Mouse (Mus musculus): ENCODE data around the gene Gm867. TPM values are rescaled to one million over a fixed set of nuclear protein-coding genes. Genes with fewer than 3 reads are reported as not detected.

The Gm867 gene
- not detected in 2 replicates for polyA plus RNA-seq (2014; fragmentation: Nextera tagmentation; extraction: Ambion mirVana)

DNA sequence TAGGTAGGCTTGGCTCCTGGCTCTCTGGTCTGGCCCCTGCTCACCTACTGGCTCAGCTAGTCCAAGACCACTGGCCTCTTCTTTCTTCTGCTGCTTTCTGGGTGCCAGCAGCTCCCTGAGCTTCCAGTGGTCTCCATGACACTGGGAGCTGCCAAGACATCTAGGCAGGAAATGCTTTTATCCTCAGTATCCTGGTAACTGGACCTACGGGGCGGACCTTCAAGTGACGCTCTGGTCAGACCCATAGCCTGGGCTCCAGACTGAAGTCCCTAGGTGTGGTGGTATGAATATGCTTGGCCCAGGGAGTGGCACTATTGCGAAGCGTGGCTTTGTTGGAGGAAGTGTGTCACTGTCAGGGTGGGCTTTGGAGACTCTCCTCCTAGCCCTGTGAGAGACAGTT is at the start of gene Gm867:
Gene Gm867, minus strand, starts transcription at position 153 of the 400 bp plus-strand sequence.
- Histone ChIP-seq H3K4me1 (ENCODE audit: control insufficient read depth, insufficient read depth, low read length) (peaks cover 9% of the 10 kb centered on the region; the same call in 1 of the 2 replicates), H3K36me3 (ENCODE audit: control insufficient read depth, insufficient read depth, low read length) (no peaks in the 10 kb centered on the region), H3K27me3 (replicated peaks; ENCODE audit: control insufficient read depth, insufficient read depth, low read length) (peaks cover 16% of the 10 kb centered on the region), H3K4me3 (ENCODE audit: low read depth, low read length) (no peak within 1 kb of the TSS), H3K9me3 (replicated peaks; ENCODE audit: control insufficient read depth, low read length) (no peaks in the 10 kb centered on the region), H3K27ac (ENCODE audit: low read depth, low read length) (no peak within 1 kb of the TSS), H3K9ac (ENCODE audit: low read length) (no peak within 1 kb of the TSS), H3K4me2 (ENCODE audit: low read length) (no peak within 1 kb of the TSS)
- ATAC-seq = no peak
- 89% methylated on average over 5 of the region's 5 CpGs for WGBS
- DNase-seq (ENCODE audit: low spot score) = no peak

- no peaks in the 10 kb centered on the region for H3K27me3 ChIP-seq (replicated peaks; ENCODE audit: control insufficient read depth, insufficient read depth, low read length)
- 92% methylated on average over 3 of the region's 3 CpGs for WGBS
- no peaks in the 10 kb centered on the region for H3K4me1 ChIP-seq (ENCODE audit: control insufficient read depth, insufficient read depth, low read length)
- no peaks in the 10 kb centered on the region for H3K9me3 ChIP-seq (replicated peaks; ENCODE audit: control insufficient read depth, low read length)
- H3K4me2 ChIP-seq (ENCODE audit: low read length) = no peak overlapping the region
- H3K27ac ChIP-seq (ENCODE audit: low read depth, low read length) = no peak overlapping the region
- DNase-seq (ENCODE audit: low spot score) (peak; percentile 70), ATAC-seq (peak; percentile 40; the same call in 1 of the 2 replicates)
- H3K4me3 ChIP-seq (ENCODE audit: low read depth, low read length) = no peak overlapping the region
- no peak overlapping the region for H3K9ac ChIP-seq (ENCODE audit: low read length)
- no peaks in the 10 kb centered on the region for H3K36me3 ChIP-seq (ENCODE audit: control insufficient read depth, insufficient read depth, low read length)
Measured at GRCm38 (mm10) chr10:75979432-75979831, 39.0 kb upstream of the Gm867 start.

GRCm38 (mm10) chr10:75978835-75979157 is 38.3 kb upstream of the Gm867 start:
- no peak overlapping the region for H3K4me2 ChIP-seq (ENCODE audit: low read length)
- no peaks in the 10 kb centered on the region for H3K4me1 ChIP-seq (ENCODE audit: control insufficient read depth, insufficient read depth, low read length)
- H3K9ac ChIP-seq (ENCODE audit: low read length) = no peak overlapping the region
- 50% methylated on average over 5 of the region's 5 CpGs for WGBS
- H3K27me3 ChIP-seq (replicated peaks; ENCODE audit: control insufficient read depth, insufficient read depth, low read length) = no peaks in the 10 kb centered on the region
- ATAC-seq (no peak), DNase-seq (ENCODE audit: low spot score) (no peak)
- no peaks in the 10 kb centered on the region for H3K36me3 ChIP-seq (ENCODE audit: control insufficient read depth, insufficient read depth, low read length)
- no peaks in the 10 kb centered on the region for H3K9me3 ChIP-seq (replicated peaks; ENCODE audit: control insufficient read depth, low read length)
- H3K27ac ChIP-seq (ENCODE audit: low read depth, low read length) = no peak overlapping the region
- no peak overlapping the region for H3K4me3 ChIP-seq (ENCODE audit: low read depth, low read length)

GRCm38 (mm10) chr10:75978119-75978834 is 37.8 kb upstream of the Gm867 start:
- 44% methylated on average over 10 of the region's 10 CpGs for WGBS
- Histone ChIP-seq H3K27me3 (replicated peaks; ENCODE audit: control insufficient read depth, insufficient read depth, low read length) (no peaks in the 10 kb centered on the region), H3K9ac (ENCODE audit: low read length) (no peak overlapping the region)

GRCm38 (mm10) chr10:75975216-75975615 is 34.7 kb upstream of the Gm867 start:
- WGBS = 82% methylated on average over 5 of the region's 5 CpGs

More at GRCm38 (mm10) chr10:75978119-75978834, 37.8 kb upstream of the Gm867 start:
- ATAC-seq (no peak), DNase-seq (ENCODE audit: low spot score) (no peak)
- H3K27ac ChIP-seq (ENCODE audit: low read depth, low read length) = no peak overlapping the region
- H3K9me3 ChIP-seq (replicated peaks; ENCODE audit: control insufficient read depth, low read length) = no peaks in the 10 kb centered on the region
- H3K4me2 ChIP-seq (ENCODE audit: low read length) = no peak overlapping the region
- no peak overlapping the region for H3K4me3 ChIP-seq (ENCODE audit: low read depth, low read length)
- H3K4me1 ChIP-seq (ENCODE audit: control insufficient read depth, insufficient read depth, low read length) = no peaks in the 10 kb centered on the region
- H3K36me3 ChIP-seq (ENCODE audit: control insufficient read depth, insufficient read depth, low read length) = no peaks in the 10 kb centered on the region

GRCm38 (mm10) chr10:75973846-75974245 is 33.4 kb upstream of the Gm867 start:
- Histone ChIP-seq H3K4me2 (ENCODE audit: low read length) (no peak overlapping the region), H3K4me1 (ENCODE audit: control insufficient read depth, insufficient read depth, low read length) (no peaks in the 10 kb centered on the region), H3K9me3 (replicated peaks; ENCODE audit: control insufficient read depth, low read length) (no peaks in the 10 kb centered on the region), H3K27me3 (replicated peaks; ENCODE audit: control insufficient read depth, insufficient read depth, low read length) (no peaks in the 10 kb centered on the region), H3K4me3 (ENCODE audit: low read depth, low read length) (no peak overlapping the region), H3K9ac (ENCODE audit: low read length) (no peak overlapping the region), H3K27ac (ENCODE audit: low read depth, low read length) (no peak overlapping the region), H3K36me3 (ENCODE audit: control insufficient read depth, insufficient read depth, low read length) (no peaks in the 10 kb centered on the region)
- 91% methylated on average over 10 of the region's 10 CpGs for WGBS
- ATAC-seq = no peak
- DNase-seq (ENCODE audit: low spot score) = no peak

More at GRCm38 (mm10) chr10:75975216-75975615, 34.7 kb upstream of the Gm867 start:
- Histone ChIP-seq H3K9me3 (replicated peaks; ENCODE audit: control insufficient read depth, low read length) (no peaks in the 10 kb centered on the region), H3K9ac (ENCODE audit: low read length) (no peak overlapping the region), H3K4me3 (ENCODE audit: low read depth, low read length) (no peak overlapping the region), H3K4me2 (ENCODE audit: low read length) (no peak overlapping the region), H3K4me1 (ENCODE audit: control insufficient read depth, insufficient read depth, low read length) (no peaks in the 10 kb centered on the region), H3K27ac (ENCODE audit: low read depth, low read length) (no peak overlapping the region), H3K36me3 (ENCODE audit: control insufficient read depth, insufficient read depth, low read length) (no peaks in the 10 kb centered on the region), H3K27me3 (replicated peaks; ENCODE audit: control insufficient read depth, insufficient read depth, low read length) (no peaks in the 10 kb centered on the region)
- no peak for ATAC-seq
- peak; percentile 28 for DNase-seq (ENCODE audit: low spot score)

- WGBS = 35% methylated on average over 20 of the region's 20 CpGs
- Histone ChIP-seq H3K27me3 (replicated peaks; ENCODE audit: control insufficient read depth, insufficient read depth, low read length) (no peaks in the 10 kb centered on the region; the same call in none of the 2 replicates), H3K4me3 (ENCODE audit: low read depth, low read length) (no peak within 1 kb of the TSS), H3K9ac (ENCODE audit: low read length) (no peak within 1 kb of the TSS), H3K4me2 (ENCODE audit: low read length) (peak within 1 kb of the TSS; percentile 34), H3K36me3 (ENCODE audit: control insufficient read depth, insufficient read depth, low read length) (no peaks in the 10 kb centered on the region), H3K4me1 (ENCODE audit: control insufficient read depth, insufficient read depth, low read length) (peaks cover 7% of the 10 kb centered on the region; the same call in 1 of the 2 replicates), H3K9me3 (replicated peaks; ENCODE audit: control insufficient read depth, low read length) (no peaks in the 10 kb centered on the region), H3K27ac (ENCODE audit: low read depth, low read length) (no peak within 1 kb of the TSS)
- ATAC-seq = no peak
- no peak for DNase-seq (ENCODE audit: low spot score)
Measured at GRCm38 (mm10) chr10:75954381-75954811, 13.9 kb upstream of the Gm867 start, which contains the start of gene Gm5134. Gene Gm5134, plus strand, starts transcription at chr10:75954514.

- DNase-seq (ENCODE audit: low spot score) (peak; percentile 78), ATAC-seq (peak; percentile 43; the same call in 1 of the 2 replicates)
- Histone ChIP-seq H3K4me1 (ENCODE audit: control insufficient read depth, insufficient read depth, low read length) (peaks cover 7% of the 10 kb centered on the region; the same call in 1 of the 2 replicates), H3K36me3 (ENCODE audit: control insufficient read depth, insufficient read depth, low read length) (no peaks in the 10 kb centered on the region), H3K4me3 (ENCODE audit: low read depth, low read length) (peak overlapping the region; percentile 34), H3K9me3 (replicated peaks; ENCODE audit: control insufficient read depth, low read length) (no peaks in the 10 kb centered on the region), H3K4me2 (ENCODE audit: low read length) (peak overlapping the region; percentile 71), H3K9ac (ENCODE audit: low read length) (peak overlapping the region; percentile 61), H3K27ac (ENCODE audit: low read depth, low read length) (no peak overlapping the region), H3K27me3 (replicated peaks; ENCODE audit: control insufficient read depth, insufficient read depth, low read length) (no peaks in the 10 kb centered on the region; the same call in none of the 2 replicates)
- 4% methylated on average over 13 of the region's 13 CpGs for WGBS
Measured at GRCm38 (mm10) chr10:75951424-75952050, 11.1 kb upstream of the Gm867 start.

DNA sequence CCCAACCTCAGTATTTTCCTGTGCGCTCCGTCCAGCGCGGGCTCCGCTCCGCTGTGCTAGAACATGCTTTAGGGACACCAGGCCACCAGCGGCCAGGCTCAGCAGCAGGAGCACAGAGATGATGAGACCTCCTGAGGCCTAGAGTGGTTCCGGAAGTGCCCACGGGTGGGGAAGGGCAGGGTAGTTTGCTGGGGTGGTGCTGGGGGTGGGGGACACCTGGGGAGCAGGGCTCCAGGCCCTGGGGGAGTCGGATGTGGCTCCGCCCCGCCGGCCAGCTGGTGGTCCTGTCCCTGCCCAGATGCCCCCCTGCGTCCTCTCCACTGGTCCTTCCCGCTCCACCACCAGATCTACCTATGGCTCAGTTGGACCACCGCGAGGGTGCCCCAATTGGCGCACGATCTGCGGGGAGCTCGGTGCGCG is 10.3 kb upstream of the Gm867 start:
- Histone ChIP-seq H3K4me1 (ENCODE audit: control insufficient read depth, insufficient read depth, low read length) (peaks cover 7% of the 10 kb centered on the region; the same call in 1 of the 2 replicates), H3K36me3 (ENCODE audit: control insufficient read depth, insufficient read depth, low read length) (no peaks in the 10 kb centered on the region), H3K9ac (ENCODE audit: low read length) (peak overlapping the region; percentile 61), H3K4me3 (ENCODE audit: low read depth, low read length) (peak overlapping the region; percentile 34), H3K4me2 (ENCODE audit: low read length) (peak overlapping the region; percentile 71), H3K27ac (ENCODE audit: low read depth, low read length) (no peak overlapping the region), H3K27me3 (replicated peaks; ENCODE audit: control insufficient read depth, insufficient read depth, low read length) (no peaks in the 10 kb centered on the region; the same call in none of the 2 replicates), H3K9me3 (replicated peaks; ENCODE audit: control insufficient read depth, low read length) (no peaks in the 10 kb centered on the region)
- DNase-seq (ENCODE audit: low spot score) (no peak), ATAC-seq (peak; percentile 51)
- 3% methylated on average over 23 of the region's 23 CpGs for WGBS

Measured in forebrain, embryonic 14.5 days (tissue).